8 mouse cellular contexts compared by ENCODE assay signal in the genomic region with DNA sequence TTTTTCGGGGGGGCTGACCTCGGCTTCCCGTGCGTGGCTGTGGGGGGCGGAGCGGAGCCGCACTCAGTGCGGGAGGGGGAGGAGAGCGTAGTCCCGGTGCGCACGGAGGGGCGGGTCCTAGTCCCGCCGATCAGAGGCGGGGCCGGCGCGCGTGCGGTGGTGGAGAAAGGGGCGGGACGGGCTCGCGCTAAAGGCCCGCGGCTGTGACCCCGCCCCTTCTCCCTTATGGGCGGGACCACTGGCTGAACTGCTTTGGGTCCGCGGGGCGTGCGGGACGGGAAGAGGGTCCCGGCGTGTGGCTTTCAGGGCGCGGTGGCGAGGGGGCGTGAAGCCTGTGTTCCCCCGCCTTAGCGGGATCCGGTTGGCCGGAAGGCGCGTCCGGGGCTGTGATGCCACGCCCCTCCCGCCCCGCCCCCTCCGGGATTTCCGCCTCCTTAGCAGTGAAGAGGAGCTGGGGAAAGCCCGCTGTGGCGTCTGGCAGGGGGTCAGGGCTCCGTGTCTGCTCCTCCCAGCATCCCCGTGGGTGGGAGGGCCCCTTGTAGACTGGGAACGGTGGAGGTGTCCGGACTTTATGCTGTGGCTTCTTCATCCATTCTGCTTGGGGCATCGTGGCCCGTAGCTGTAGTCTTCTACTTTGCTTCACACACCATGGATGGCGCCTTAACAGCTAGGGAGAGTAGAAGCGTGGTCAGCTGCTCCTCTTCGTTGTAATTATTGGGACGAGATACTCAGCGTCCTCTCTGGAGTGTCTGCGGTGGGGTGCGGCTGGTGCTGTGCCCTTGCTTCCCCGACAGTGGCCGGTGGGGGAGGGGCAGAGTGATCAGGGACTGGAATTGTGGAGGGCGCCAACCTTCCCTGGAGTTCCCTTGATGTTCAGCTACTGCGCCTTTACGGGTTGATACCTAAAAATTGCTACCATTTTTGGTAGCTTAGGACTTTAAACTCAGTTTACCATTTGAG. TPM values are rescaled to one million over a fixed set of nuclear protein-coding genes. Genes with fewer than 3 reads are reported as not detected.
DNase-seq lines count a peak whose midpoint lies in the region; ATAC-seq and TF ChIP-seq lines count a peak whose summit lies in the region.

No protein-coding gene starts in this region.

- H3K4me3 ChIP-seq in embryonic facial prominence, embryonic 14.5 days (ENCODE audit: low read depth, low read length), result peak overlapping the region; percentile 94
- H3K4me3 ChIP-seq in kidney, embryonic 14.5 days (ENCODE audit: low read length), result peak overlapping the region; percentile 87
- H3K4me3 ChIP-seq in limb, embryonic 14.5 days (replicated peaks; ENCODE audit: low read length), result peak overlapping the region; percentile 98
- H3K4me3 ChIP-seq in midbrain, embryonic 16.5 days (ENCODE audit: low read depth, low read length), result peak overlapping the region; percentile 93
- peak overlapping the region; percentile 91 for H3K4me3 ChIP-seq in spleen, adult 2 months (ENCODE audit: extremely low read depth, insufficient read depth, insufficient read length)

- peak overlapping the region; percentile 91 for H3K9ac ChIP-seq in embryonic facial prominence, embryonic 14.5 days (ENCODE audit: low read depth, low read length)
- peak overlapping the region; percentile 87 for H3K9ac ChIP-seq in kidney, embryonic 14.5 days (ENCODE audit: low read depth, low read length)
- H3K9ac ChIP-seq in limb, embryonic 14.5 days (ENCODE audit: low read depth, low read length, severe bottlenecking), result peak overlapping the region; percentile 82
- peak overlapping the region; percentile 86 for H3K9ac ChIP-seq in midbrain, embryonic 16.5 days (ENCODE audit: low read depth, low read length)

- no peaks in the 10 kb centered on the region for H3K36me3 ChIP-seq in embryonic facial prominence, embryonic 14.5 days (ENCODE audit: control insufficient read depth, insufficient read depth, low read length)
- H3K36me3 ChIP-seq in kidney, embryonic 14.5 days (ENCODE audit: control insufficient read depth, insufficient read depth, low read length), result peaks cover 2% of the 10 kb centered on the region; the same call in 1 of the 2 replicates
- H3K36me3 ChIP-seq in limb, embryonic 14.5 days (ENCODE audit: control insufficient read depth, insufficient read depth, low read length), result no peaks in the 10 kb centered on the region
- H3K36me3 ChIP-seq in midbrain, embryonic 16.5 days (ENCODE audit: control insufficient read depth, insufficient read depth, low read length), result no peaks in the 10 kb centered on the region
- H3K36me3 ChIP-seq in spleen, adult 2 months (ENCODE audit: control insufficient read depth, insufficient read depth, low read length), result 0 out of 2 replicates have a peak, but pooled peaks cover 2% of the 10 kb centered on the region

- peak overlapping the region; percentile 80 for H3K4me2 ChIP-seq in embryonic facial prominence, embryonic 14.5 days (ENCODE audit: low read depth, low read length)
- peak overlapping the region; percentile 68 for H3K4me2 ChIP-seq in kidney, embryonic 14.5 days (replicated peaks; ENCODE audit: low read depth, low read length)
- peak overlapping the region; percentile 82 for H3K4me2 ChIP-seq in limb, embryonic 14.5 days (replicated peaks; ENCODE audit: low read depth, low read length, severe bottlenecking)
- peak overlapping the region; percentile 87 for H3K4me2 ChIP-seq in midbrain, embryonic 16.5 days (ENCODE audit: low read length)

- H3K27me3 ChIP-seq in embryonic facial prominence, embryonic 14.5 days (replicated peaks; ENCODE audit: control insufficient read depth, insufficient read depth, low read length), result no peaks in the 10 kb centered on the region
- no peaks in the 10 kb centered on the region for H3K27me3 ChIP-seq in kidney, embryonic 14.5 days (ENCODE audit: control insufficient read depth, insufficient read depth, low read length)
- H3K27me3 ChIP-seq in limb, embryonic 14.5 days (ENCODE audit: control insufficient read depth, insufficient read depth, low read length), result no peaks in the 10 kb centered on the region
- H3K27me3 ChIP-seq in midbrain, embryonic 16.5 days (ENCODE audit: control insufficient read depth, insufficient read depth, low read depth, low read length), result no peaks in the 10 kb centered on the region
- no peaks in the 10 kb centered on the region for H3K27me3 ChIP-seq in spleen, adult 2 months (ENCODE audit: control insufficient read depth, insufficient read depth, low read length)

- peak overlapping the region; percentile 99 for H3K27ac ChIP-seq in embryonic facial prominence, embryonic 14.5 days (replicated peaks; ENCODE audit: low read depth, low read length)
- peak overlapping the region; percentile 99 for H3K27ac ChIP-seq in kidney, embryonic 14.5 days (ENCODE audit: low read depth, low read length)
- H3K27ac ChIP-seq in limb, embryonic 14.5 days (replicated peaks; ENCODE audit: low read depth, low read length), result peak overlapping the region; percentile 94
- H3K27ac ChIP-seq in midbrain, embryonic 16.5 days (ENCODE audit: low read length), result peak overlapping the region; percentile 98
- peak overlapping the region; percentile 98 for H3K27ac ChIP-seq in spleen, adult 2 months (ENCODE audit: insufficient read depth, low read length)

- no peak for TF ChIP-seq POLR2A in limb, embryonic 14.5 days (IDR thresholded peaks at IDR 0.05; ENCODE audit: borderline replicate concordance, extremely low read depth, insufficient read depth, insufficient read length)
- TF ChIP-seq POLR2A in spleen, adult 2 months (IDR thresholded peaks at IDR 0.05; ENCODE audit: low read depth, low read length), result no peak

- WGBS in embryonic facial prominence, embryonic 14.5 days, result 1% methylated on average over 22 of the region's 72 CpGs
- WGBS in kidney, embryonic 14.5 days, result under 1% methylated on average over 58 of the region's 72 CpGs
- under 1% methylated on average over 39 of the region's 72 CpGs for WGBS in limb, embryonic 14.5 days
- WGBS in midbrain, embryonic 16.5 days, result under 1% methylated on average over 64 of the region's 72 CpGs
- WGBS in spleen, adult 2 months, result 1% methylated on average over 61 of the region's 72 CpGs

- ATAC-seq in embryonic facial prominence, embryonic 14.5 days (ENCODE audit: low read depth), result peak; percentile 7
- peak; percentile 16 for ATAC-seq in kidney, embryonic 14.5 days (ENCODE audit: low FRiP score, low TSS enrichment)
- peak; percentile 8 for ATAC-seq in limb, embryonic 14.5 days (ENCODE audit: low FRiP score, low read depth)
- peak; percentile 16 for ATAC-seq in midbrain, embryonic 16.5 days

- DNase-seq in 3134 (ENCODE audit: extremely low read depth, insufficient read length, low spot score), result peak; percentile 94
- DNase-seq in adrenal gland, postnatal 36 days, result peak; percentile 93 to 96
- DNase-seq in embryonic facial prominence, embryonic 14.5 days (ENCODE audit: low spot score), result peak; percentile 94
- DNase-seq in heart, adult 8-10 months (ENCODE audit: low spot score), result peak; percentile 83
- peak; percentile 88 for DNase-seq in limb, embryonic 14.5 days (ENCODE audit: low spot score)
- peak; percentile 80 to 85 for DNase-seq in spleen, adult 2 months (ENCODE audit: low read depth in 1 of 2, low spot score in 2 of 2)

- no peaks in the 10 kb centered on the region for H3K9me3 ChIP-seq in embryonic facial prominence, embryonic 14.5 days (ENCODE audit: control insufficient read depth, low read length)
- no peaks in the 10 kb centered on the region for H3K9me3 ChIP-seq in kidney, embryonic 14.5 days (ENCODE audit: control insufficient read depth, low read length)
- no peaks in the 10 kb centered on the region for H3K9me3 ChIP-seq in limb, embryonic 14.5 days (ENCODE audit: control insufficient read depth, low read length)
- no peaks in the 10 kb centered on the region for H3K9me3 ChIP-seq in midbrain, embryonic 16.5 days (replicated peaks; ENCODE audit: control insufficient read depth, low read length, poor library complexity, severe bottlenecking)

- H3K4me1 ChIP-seq in embryonic facial prominence, embryonic 14.5 days (ENCODE audit: control insufficient read depth, insufficient read depth, low read length), result peaks cover 10% of the 10 kb centered on the region; the same call in 1 of the 2 replicates
- H3K4me1 ChIP-seq in kidney, embryonic 14.5 days (ENCODE audit: control insufficient read depth, insufficient read depth, low read length), result 0 out of 2 replicates have a peak, but pooled peaks cover 8% of the 10 kb centered on the region
- H3K4me1 ChIP-seq in limb, embryonic 14.5 days (ENCODE audit: control insufficient read depth, insufficient read depth, low read length), result peaks cover 17% of the 10 kb centered on the region
- peaks cover 28% of the 10 kb centered on the region for H3K4me1 ChIP-seq in midbrain, embryonic 16.5 days (ENCODE audit: control insufficient read depth, insufficient read depth, low read length)
- H3K4me1 ChIP-seq in spleen, adult 2 months (ENCODE audit: control insufficient read depth, insufficient read depth, insufficient read length), result peaks cover 5% of the 10 kb centered on the region; the same call in 1 of the 2 replicates

- TF ChIP-seq CTCF in spleen, adult 2 months (IDR thresholded peaks at IDR 0.05; ENCODE audit: extremely low read depth, insufficient read depth, insufficient read length, insufficient replicate concordance), result no peak

RNA-seq across cellular contexts. Expression of a gene that starts 5.1 kb away (rescaled TPM):
- 10 to 100 TPM; 41.8 to 54.3 TPM for total RNA-seq in adrenal gland, postnatal 36 days (2021)
- polyA plus RNA-seq in embryonic facial prominence, embryonic 14.5 days (2014; fragmentation: Nextera tagmentation; extraction: Ambion mirVana), result 32.4 and 38.6 TPM in 2 replicates
- 10 to 100 TPM; 28.4 to 40.4 (median 30.9) TPM for total RNA-seq in heart, adult 8-10 months (2022)
- 28.9 and 53.2 TPM in 2 replicates for polyA plus RNA-seq in kidney, embryonic 14.5 days (2014; fragmentation: Nextera tagmentation; extraction: Ambion mirVana)
- polyA plus RNA-seq in limb, embryonic 14.5 days (2012; rRNA removed), result 77.0 and 121 TPM in 2 replicates
- polyA plus RNA-seq in limb, embryonic 14.5 days (2014; fragmentation: Nextera tagmentation; extraction: Ambion mirVana), result 35.7 and 39.0 TPM in 2 replicates
- polyA plus RNA-seq in midbrain, embryonic 16.5 days (2015; fragmentation: Nextera tagmentation; extraction: Ambion mirVana), result 21.8 and 22.1 TPM in 2 replicates
- polyA plus RNA-seq in spleen, adult 2 months (2012; rRNA removed), result 83.3 and 98.2 TPM in 2 replicates

RNA-seq across cellular contexts. Expression of a gene that starts 53.5 kb away (rescaled TPM):
- total RNA-seq in adrenal gland, postnatal 36 days (2021), result 100 to 1,000 TPM; 109 to 121 TPM
- 38.2 and 42.4 TPM in 2 replicates for polyA plus RNA-seq in embryonic facial prominence, embryonic 14.5 days (2014; fragmentation: Nextera tagmentation; extraction: Ambion mirVana)
- 10 to 100 TPM; 45.6 to 56.1 (median 48.9) TPM for total RNA-seq in heart, adult 8-10 months (2022)
- polyA plus RNA-seq in kidney, embryonic 14.5 days (2014; fragmentation: Nextera tagmentation; extraction: Ambion mirVana), result 28.5 and 38.7 TPM in 2 replicates
- 177 and 268 TPM in 2 replicates for polyA plus RNA-seq in limb, embryonic 14.5 days (2012; rRNA removed)
- 41.3 and 46.7 TPM in 2 replicates for polyA plus RNA-seq in limb, embryonic 14.5 days (2014; fragmentation: Nextera tagmentation; extraction: Ambion mirVana)
- 94.0 TPM in 2 replicates for polyA plus RNA-seq in midbrain, embryonic 16.5 days (2015; fragmentation: Nextera tagmentation; extraction: Ambion mirVana)
- polyA plus RNA-seq in spleen, adult 2 months (2012; rRNA removed), result 170 and 183 TPM in 2 replicates

Comparison
In these comparisons a context has a peak if more than half of its experiments do, and no peak if none do; other contexts are left out.
1. Peak in every context shown above with its lines: DNase-seq, ATAC-seq, H3K4me3 ChIP-seq and H3K27ac ChIP-seq.